Mouse (Mus musculus): ENCODE data around the gene Rere. TPM values are rescaled to one million over a fixed set of nuclear protein-coding genes. Genes with fewer than 3 reads are reported as not detected.

Rere gene
- polyA plus RNA-seq, 1 experiment from 2014 or later, result 39.0 TPM

GRCm38 (mm10) chr4:150644299-150644698 is 362.9 kb downstream of the Rere start:
- ATAC-seq (ENCODE audit: low FRiP score), result no peak
- no peak overlapping the region for H3K4me3 ChIP-seq
- H3K4me1 ChIP-seq (replicated peaks), result no peaks in the 10 kb centered on the region
- H3K9ac ChIP-seq, result no peak overlapping the region
- H3K4me2 ChIP-seq, result no peak overlapping the region
- no peaks in the 10 kb centered on the region for H3K27me3 ChIP-seq
- WGBS, result 95% methylated on average over 9 of the region's 9 CpGs
- peaks cover 46% of the 10 kb centered on the region for H3K36me3 ChIP-seq
- H3K27ac ChIP-seq, result no peak overlapping the region
- H3K9me3 ChIP-seq, result no peaks in the 10 kb centered on the region

- no peak overlapping the region for H3K4me3 ChIP-seq
- peaks cover 12% of the 10 kb centered on the region for H3K4me1 ChIP-seq (replicated peaks)
- 89% methylated on average over 5 of the region's 5 CpGs for WGBS
- no peak overlapping the region for H3K27ac ChIP-seq
- no peak overlapping the region for H3K4me2 ChIP-seq
- no peak for ATAC-seq (ENCODE audit: low FRiP score)
- no peaks in the 10 kb centered on the region for H3K9me3 ChIP-seq
- H3K36me3 ChIP-seq, result peaks cover 4% of the 10 kb centered on the region; the same call in 1 of the 2 replicates
- no peak overlapping the region for H3K9ac ChIP-seq
- peaks cover 16% of the 10 kb centered on the region for H3K27me3 ChIP-seq
These were observed 367.9 kb downstream of the Rere start for GRCm38 (mm10) chr4:150649327-150649726.

GRCm38 (mm10) chr4:150651390-150652277 is 370.2 kb downstream of the Rere start, which contains the start of gene Slc45a1:
Gene Slc45a1 (minus strand): TSS chr4:150652174.
- Histone ChIP-seq H3K36me3 (peaks cover 4% of the 10 kb centered on the region; the same call in 1 of the 2 replicates), H3K9me3 (peaks cover 2% of the 10 kb centered on the region; the same call in 1 of the 2 replicates), H3K27me3 (peaks cover 26% of the 10 kb centered on the region), H3K27ac (peak within 1 kb of the TSS; percentile 69), H3K4me2 (peak within 1 kb of the TSS; percentile 71), H3K9ac (peak within 1 kb of the TSS; percentile 91), H3K4me3 (peak within 1 kb of the TSS; percentile 63), H3K4me1 (replicated peaks) (peaks cover 12% of the 10 kb centered on the region)
- peak; percentile 77 for ATAC-seq (ENCODE audit: low FRiP score)
- WGBS, result 5% methylated on average over 41 of the region's 41 CpGs

GRCm38 (mm10) chr4:150653072-150653599 is 371.7 kb downstream of the Rere start:
- peaks cover 4% of the 10 kb centered on the region; the same call in 1 of the 2 replicates for H3K36me3 ChIP-seq
- 43% methylated on average over 11 of the region's 11 CpGs for WGBS

GRCm38 (mm10) chr4:150655989-150656388 is 374.5 kb downstream of the Rere start:
- Histone ChIP-seq H3K4me1 (replicated peaks) (peaks cover 12% of the 10 kb centered on the region), H3K4me2 (peak overlapping the region; percentile 32), H3K36me3 (no peaks in the 10 kb centered on the region), H3K27ac (no peak overlapping the region), H3K4me3 (no peak overlapping the region), H3K9me3 (peaks cover 5% of the 10 kb centered on the region; the same call in 1 of the 2 replicates), H3K9ac (peak overlapping the region; percentile 43; the same call in 1 of the 2 replicates), H3K27me3 (peaks cover 28% of the 10 kb centered on the region)
- 0 out of 2 replicates have a peak, but pooled peaks have one; percentile 31 for ATAC-seq (ENCODE audit: low FRiP score)
- WGBS, result 6% methylated on average over 17 of the region's 17 CpGs

More at GRCm38 (mm10) chr4:150653072-150653599, 371.7 kb downstream of the Rere start:
- ATAC-seq (ENCODE audit: low FRiP score), result no peak
- Histone ChIP-seq H3K4me1 (replicated peaks) (peaks cover 12% of the 10 kb centered on the region), H3K27me3 (peaks cover 26% of the 10 kb centered on the region), H3K4me3 (no peak overlapping the region), H3K9me3 (peaks cover 5% of the 10 kb centered on the region; the same call in 1 of the 2 replicates), H3K4me2 (no peak overlapping the region), H3K27ac (no peak overlapping the region), H3K9ac (no peak overlapping the region)

GRCm38 (mm10) chr4:150656504-150656903 is 375.1 kb downstream of the Rere start:
- Histone ChIP-seq H3K27me3 (peaks cover 32% of the 10 kb centered on the region), H3K36me3 (no peaks in the 10 kb centered on the region), H3K27ac (no peak overlapping the region), H3K4me1 (replicated peaks) (peaks cover 11% of the 10 kb centered on the region), H3K4me3 (no peak overlapping the region), H3K4me2 (no peak overlapping the region), H3K9ac (no peak overlapping the region), H3K9me3 (peaks cover 5% of the 10 kb centered on the region; the same call in 1 of the 2 replicates)
- 85% methylated on average over 6 of the region's 6 CpGs for WGBS
- no peak for ATAC-seq (ENCODE audit: low FRiP score)

- Histone ChIP-seq H3K9me3 (peaks cover 5% of the 10 kb centered on the region; the same call in 1 of the 2 replicates), H3K4me2 (no peak overlapping the region), H3K27ac (no peak overlapping the region), H3K36me3 (no peaks in the 10 kb centered on the region), H3K9ac (no peak overlapping the region), H3K4me1 (replicated peaks) (peaks cover 10% of the 10 kb centered on the region), H3K4me3 (no peak overlapping the region), H3K27me3 (peaks cover 9% of the 10 kb centered on the region; the same call in 1 of the 2 replicates)
- ATAC-seq (ENCODE audit: low FRiP score), result no peak
- WGBS, result 75% methylated on average over 9 of the region's 9 CpGs
These were observed 378.6 kb downstream of the Rere start for GRCm38 (mm10) chr4:150659926-150660610.

- Histone ChIP-seq H3K27ac (no peak overlapping the region), H3K9me3 (peaks cover 1% of the 10 kb centered on the region; the same call in 1 of the 2 replicates), H3K4me3 (peak overlapping the region; percentile 17; the same call in 1 of the 2 replicates), H3K4me2 (peak overlapping the region; percentile 46), H3K4me1 (replicated peaks) (peaks cover 10% of the 10 kb centered on the region), H3K36me3 (no peaks in the 10 kb centered on the region), H3K27me3 (peaks cover 6% of the 10 kb centered on the region; the same call in 1 of the 2 replicates), H3K9ac (peak overlapping the region; percentile 55)
- ATAC-seq (ENCODE audit: low FRiP score), result no peak
- WGBS, result 3% methylated on average over 13 of the region's 13 CpGs
These were observed 380.4 kb downstream of the Rere start for GRCm38 (mm10) chr4:150661886-150662285.

- no peaks in the 10 kb centered on the region for H3K36me3 ChIP-seq
- WGBS, result 57% methylated on average over 12 of the region's 12 CpGs
- H3K4me2 ChIP-seq, result no peak overlapping the region
- H3K9me3 ChIP-seq, result no peaks in the 10 kb centered on the region
- H3K27me3 ChIP-seq, result peaks cover 6% of the 10 kb centered on the region; the same call in 1 of the 2 replicates
- H3K4me3 ChIP-seq, result no peak overlapping the region
- no peak overlapping the region for H3K27ac ChIP-seq
- ATAC-seq (ENCODE audit: low FRiP score), result no peak
- no peak overlapping the region for H3K9ac ChIP-seq
- peaks cover 10% of the 10 kb centered on the region for H3K4me1 ChIP-seq (replicated peaks)
These were observed 381.7 kb downstream of the Rere start for GRCm38 (mm10) chr4:150663192-150663591.

GRCm38 (mm10) chr4:150664726-150665125 is 383.3 kb downstream of the Rere start:
- Histone ChIP-seq H3K4me1 (replicated peaks) (peaks cover 10% of the 10 kb centered on the region), H3K27me3 (peaks cover 6% of the 10 kb centered on the region; the same call in 1 of the 2 replicates), H3K9me3 (no peaks in the 10 kb centered on the region), H3K4me2 (no peak overlapping the region), H3K4me3 (no peak overlapping the region), H3K36me3 (no peaks in the 10 kb centered on the region), H3K9ac (no peak overlapping the region), H3K27ac (no peak overlapping the region)
- 89% methylated on average over 7 of the region's 7 CpGs for WGBS
- ATAC-seq (ENCODE audit: low FRiP score), result no peak

- H3K9me3 ChIP-seq, result no peaks in the 10 kb centered on the region
- H3K27me3 ChIP-seq, result peaks cover 6% of the 10 kb centered on the region; the same call in 1 of the 2 replicates
- H3K4me1 ChIP-seq (replicated peaks), result peaks cover 10% of the 10 kb centered on the region
- ATAC-seq (ENCODE audit: low FRiP score), result no peak
- H3K4me2 ChIP-seq, result no peak overlapping the region
- H3K36me3 ChIP-seq, result no peaks in the 10 kb centered on the region
- H3K4me3 ChIP-seq, result no peak overlapping the region
- 88% methylated on average over 10 of the region's 10 CpGs for WGBS
- no peak overlapping the region for H3K9ac ChIP-seq
- no peak overlapping the region for H3K27ac ChIP-seq
These were observed 384.4 kb downstream of the Rere start for GRCm38 (mm10) chr4:150665806-150666205.

All from hindbrain, embryonic 13.5 days (tissue).